Mouse (Mus musculus) inflammation-experienced regulatory T-cells, adult 6 months (primary cell): ENCODE results near the gene Cldn10. TPM values are rescaled to one million over a fixed set of nuclear protein-coding genes. Genes with fewer than 3 reads are reported as not detected.
"Not testable (repeated sequence)": the region's sequence is repeated elsewhere in the genome, so short reads cannot be mapped to it uniquely, and the experiment has no call there.

Experiments used
- ATAC-seq: one replicate; pipeline ENCODE4 v1.8.0; 2017
- polyA plus RNA-seq, 3 experiments: library from polyadenylated mRNA; unstranded; fragments of 100-300 nt; shearing (Covaris generic); gene quantifications; one replicate each; pipeline ENCODE4 v1.2.1; 2017

The Cldn10 gene
- 1 to 10 TPM in 2 of 3 experiments, under 1 TPM in 1; 0.49 to 2.1 (median 2.1) TPM for polyA plus RNA-seq

- no peak for ATAC-seq
Measured at GRCm38 (mm10) chr14:118787621-118788020, at the start of gene Cldn10. TSS of gene Cldn10 (plus strand) at chr14:118787908.

- no peak for ATAC-seq
Measured at GRCm38 (mm10) chr14:118741780-118742179, 45.9 kb upstream of the Cldn10 start.

GRCm38 (mm10) chr14:118742862-118743261 is 44.8 kb upstream of the Cldn10 start:
- ATAC-seq: no peak

GRCm38 (mm10) chr14:118749068-118749467 is 38.6 kb upstream of the Cldn10 start:
- ATAC-seq: no peak

- ATAC-seq: no peak
Measured at GRCm38 (mm10) chr14:118749715-118750114, 38.0 kb upstream of the Cldn10 start.

- ATAC-seq: no peak
Measured at GRCm38 (mm10) chr14:118750505-118751192, 37.1 kb upstream of the Cldn10 start.

- ATAC-seq: no peak
Measured at GRCm38 (mm10) chr14:118751193-118751753, 36.4 kb upstream of the Cldn10 start.

GRCm38 (mm10) chr14:118756015-118756414 is 31.7 kb upstream of the Cldn10 start:
- no peak for ATAC-seq

GRCm38 (mm10) chr14:118756566-118756965 is 31.1 kb upstream of the Cldn10 start:
- ATAC-seq: no peak

- not testable (repeated sequence) for ATAC-seq
Measured at GRCm38 (mm10) chr14:118763362-118763761, 24.3 kb upstream of the Cldn10 start.

GRCm38 (mm10) chr14:118763917-118764495 is 23.7 kb upstream of the Cldn10 start:
- no peak for ATAC-seq

- ATAC-seq: no peak
Measured at GRCm38 (mm10) chr14:118765306-118765705, 22.4 kb upstream of the Cldn10 start.

- no peak for ATAC-seq
Measured at GRCm38 (mm10) chr14:118765951-118766350, 21.8 kb upstream of the Cldn10 start.

GRCm38 (mm10) chr14:118766368-118766767 is 21.3 kb upstream of the Cldn10 start:
- no peak for ATAC-seq

- peak; percentile 97 for ATAC-seq
Measured at GRCm38 (mm10) chr14:118767673-118768353, 19.9 kb upstream of the Cldn10 start.

- ATAC-seq: no peak
Measured at GRCm38 (mm10) chr14:118768354-118768713, 19.4 kb upstream of the Cldn10 start.

- no peak for ATAC-seq
Measured at GRCm38 (mm10) chr14:118773668-118774067, 14.0 kb upstream of the Cldn10 start.

- ATAC-seq: no peak
Measured at GRCm38 (mm10) chr14:118774507-118775428, 12.9 kb upstream of the Cldn10 start.

- ATAC-seq: no peak
Measured at GRCm38 (mm10) chr14:118775554-118775953, 12.2 kb upstream of the Cldn10 start.

- ATAC-seq: no peak
Measured at GRCm38 (mm10) chr14:118776372-118776771, 11.3 kb upstream of the Cldn10 start.

GRCm38 (mm10) chr14:118777478-118777877 is 10.2 kb upstream of the Cldn10 start:
- no peak for ATAC-seq

- ATAC-seq: no peak
Measured at GRCm38 (mm10) chr14:118781601-118782000, 6.1 kb upstream of the Cldn10 start.
